Mouse (Mus musculus) CH12.LX (cell line): Measurements from ENCODE around the gene Cyth3.

Experiments
- CTCF ChIP-seq, 2 experiments: IDR thresholded peaks in 1 of 2; conservative IDR thresholded peaks in 1 of 2; 2 replicates each; pipeline ENCODE4 v1.5.1; 2011 to 2012; ENCODE audit warnings: low read depth in 2 of 2, low read length in 2 of 2, improper control_type of control experiment in 1 of 2, inconsistent platforms in 1 of 2, mild to moderate bottlenecking in 1 of 2, moderate library complexity in 1 of 2
- ETS1 ChIP-seq: conservative IDR thresholded peaks from 2 replicates; pipeline ENCODE4 v1.6.1; 2012; ENCODE audit warnings: low read depth, mild to moderate bottlenecking, inconsistent platforms, low read length, improper control_type of control experiment, moderate library complexity
- HCFC1 ChIP-seq: IDR thresholded peaks from 2 replicates; pipeline ENCODE4 v1.6.1; 2012; ENCODE audit warnings: low read depth, mild to moderate bottlenecking, inconsistent platforms, low read length, improper control_type of control experiment
- MXI1 ChIP-seq: IDR thresholded peaks from 2 replicates; pipeline ENCODE4 v1.6.1; 2011; ENCODE audit warnings: mild to moderate bottlenecking, low read depth, low read length, improper control_type of control experiment
- POLR2A ChIP-seq: IDR thresholded peaks from 2 replicates; pipeline ENCODE4 v1.6.1; 2011; ENCODE audit warnings: low read depth, mild to moderate bottlenecking, improper control_type of control experiment, low read length
- USF2 ChIP-seq: conservative IDR thresholded peaks from 2 replicates; pipeline ENCODE4 v1.6.1; 2011; ENCODE audit warnings: low read depth, low read length, improper control_type of control experiment
- ZNF384 ChIP-seq: IDR thresholded peaks from 2 replicates; pipeline ENCODE4 v1.6.1; 2012; ENCODE audit warnings: low read depth, low read length, improper control_type of control experiment, inconsistent platforms

GRCm38 (mm10) chr5:143712011-143712800 lies 90.0 kb downstream of the Cyth3 start:
- TF ChIP-seq ETS1: no peak
- TF ChIP-seq HCFC1: no peak
- TF ChIP-seq ZNF384: no peak
- TF ChIP-seq CTCF (conservative IDR thresholded peaks at IDR 0.05 in 1 of 2, IDR thresholded peaks at IDR 0.05 in 1 of 2; ENCODE audit: low read depth in 2 of 2, low read length in 2 of 2): no peak
- no peak for TF ChIP-seq MXI1
- no peak for TF ChIP-seq POLR2A
- TF ChIP-seq USF2: no peak
